Mouse (Mus musculus): ENCODE results near the gene Tmem107. TPM values are rescaled to one million over a fixed set of nuclear protein-coding genes. Genes with fewer than 3 reads are reported as not detected.

Tmem107 gene
- total RNA-seq, 1 experiment, result 38.8 TPM

DNA sequence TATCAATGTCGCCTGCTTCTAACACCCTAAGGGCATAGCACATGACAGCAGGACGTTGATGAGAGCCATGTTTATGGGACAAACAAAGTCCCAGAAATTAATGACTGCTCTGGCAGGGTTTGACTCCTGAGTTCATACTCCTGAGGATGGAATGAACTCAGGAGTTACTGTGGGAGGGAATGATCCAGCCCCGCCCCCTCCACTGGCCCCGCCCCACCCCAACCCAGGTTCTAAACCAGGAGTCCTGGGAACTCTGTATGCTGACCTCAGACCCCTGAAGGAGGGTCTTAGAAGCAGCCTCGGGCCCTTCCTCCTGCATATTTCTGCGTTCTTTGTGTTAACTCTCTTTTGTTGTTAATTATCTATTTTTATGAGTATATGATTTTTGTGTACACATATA, 15.0 kb downstream of the Tmem107 start:
- H3K9me3 ChIP-seq (ENCODE audit: control insufficient read depth, insufficient read depth, low read depth, low read length), result no peaks in the 10 kb centered on the region
- no peaks in the 10 kb centered on the region for H3K36me3 ChIP-seq (ENCODE audit: control insufficient read depth, insufficient read depth, low read length, poor library complexity, severe bottlenecking)
- in situ Hi-C loops (cut with MboI; ENCODE audit: low sequenced_read_pairs in 2 of 2, unreplicated experiment in 2 of 2), result no loop called here
- H3K9ac ChIP-seq (ENCODE audit: insufficient read depth, low read depth, low read length, poor library complexity, severe bottlenecking), result no peak overlapping the region
- H3K27ac ChIP-seq (ENCODE audit: insufficient read depth, low read depth, low read length, poor library complexity, severe bottlenecking), result no peak overlapping the region
- DNase-seq (ENCODE audit: low read depth, low spot score), result no peak
- no peak for TF ChIP-seq HCFC1 (IDR thresholded peaks at IDR 0.05; ENCODE audit: borderline replicate concordance, insufficient read depth, low read length)
- no peak for TF ChIP-seq CHD2 (IDR thresholded peaks at IDR 0.05; ENCODE audit: low read depth, low read length)
- no peak for TF ChIP-seq MAFK (IDR thresholded peaks at IDR 0.05; ENCODE audit: insufficient read depth, low read depth, low read length)
- TF ChIP-seq ZNF384 (IDR thresholded peaks at IDR 0.05; ENCODE audit: low read depth, low read length), result no peak
- no peak for TF ChIP-seq ZC3H11A (IDR thresholded peaks at IDR 0.05; ENCODE audit: borderline replicate concordance, low read depth, low read length)
- peaks cover 0 to 19% of the 10 kb centered on the region in 2 experiments; a peak in 1 of 4 replicates for H3K4me1 ChIP-seq (ENCODE audit: control insufficient read depth in 2 of 2, insufficient read depth in 2 of 2, low read length in 2 of 2, poor library complexity in 1 of 2)
- H3K4me3 ChIP-seq (ENCODE audit: insufficient read depth in 1 of 2, low read depth in 1 of 2, low read length in 2 of 2, poor library complexity in 1 of 2, severe bottlenecking in 1 of 2), result no peak overlapping the region

DNA sequence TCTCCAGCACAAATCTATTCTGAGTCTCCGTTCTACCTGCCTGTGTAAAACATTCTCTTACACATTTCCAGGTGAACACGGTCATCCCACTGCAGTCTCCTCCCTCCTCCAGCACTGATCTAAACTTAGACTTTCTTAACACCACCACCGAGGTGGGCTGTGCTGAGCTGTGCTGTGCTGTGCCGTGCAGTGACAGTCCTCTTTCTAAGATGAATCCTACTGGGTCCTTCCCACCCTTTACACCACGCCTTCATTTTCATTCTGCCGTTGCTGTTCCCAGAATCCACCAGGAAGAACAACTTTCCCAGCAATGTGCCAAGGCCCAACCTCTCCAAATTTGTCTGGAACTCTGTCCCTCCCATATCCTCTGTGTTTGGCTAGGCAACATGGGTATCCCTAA, 15.8 kb downstream of the Tmem107 start:
- TF ChIP-seq HCFC1 (IDR thresholded peaks at IDR 0.05; ENCODE audit: borderline replicate concordance, insufficient read depth, low read length) (no peak), MAFK (IDR thresholded peaks at IDR 0.05; ENCODE audit: insufficient read depth, low read depth, low read length) (no peak), CHD2 (IDR thresholded peaks at IDR 0.05; ENCODE audit: low read depth, low read length) (no peak), ZNF384 (IDR thresholded peaks at IDR 0.05; ENCODE audit: low read depth, low read length) (no peak), ZC3H11A (IDR thresholded peaks at IDR 0.05; ENCODE audit: borderline replicate concordance, low read depth, low read length) (no peak)
- in situ Hi-C loops (cut with MboI; ENCODE audit: low sequenced_read_pairs in 2 of 2, unreplicated experiment in 2 of 2), result no loop called here
- DNase-seq (ENCODE audit: low read depth, low spot score), result no peak
- peaks cover 0 to 20% of the 10 kb centered on the region in 2 experiments; a peak in 1 of 4 replicates for H3K4me1 ChIP-seq (ENCODE audit: control insufficient read depth in 2 of 2, insufficient read depth in 2 of 2, low read length in 2 of 2, poor library complexity in 1 of 2)
- H3K4me3 ChIP-seq (ENCODE audit: insufficient read depth in 1 of 2, low read depth in 1 of 2, low read length in 2 of 2, poor library complexity in 1 of 2, severe bottlenecking in 1 of 2), result no peak overlapping the region
- H3K9ac ChIP-seq (ENCODE audit: insufficient read depth, low read depth, low read length, poor library complexity, severe bottlenecking), result no peak overlapping the region
- H3K27ac ChIP-seq (ENCODE audit: insufficient read depth, low read depth, low read length, poor library complexity, severe bottlenecking), result no peak overlapping the region
- peaks cover 1% of the 10 kb centered on the region; the same call in 1 of the 2 replicates for H3K36me3 ChIP-seq (ENCODE audit: control insufficient read depth, insufficient read depth, low read length, poor library complexity, severe bottlenecking)
- H3K9me3 ChIP-seq (ENCODE audit: control insufficient read depth, insufficient read depth, low read depth, low read length), result no peaks in the 10 kb centered on the region

DNA sequence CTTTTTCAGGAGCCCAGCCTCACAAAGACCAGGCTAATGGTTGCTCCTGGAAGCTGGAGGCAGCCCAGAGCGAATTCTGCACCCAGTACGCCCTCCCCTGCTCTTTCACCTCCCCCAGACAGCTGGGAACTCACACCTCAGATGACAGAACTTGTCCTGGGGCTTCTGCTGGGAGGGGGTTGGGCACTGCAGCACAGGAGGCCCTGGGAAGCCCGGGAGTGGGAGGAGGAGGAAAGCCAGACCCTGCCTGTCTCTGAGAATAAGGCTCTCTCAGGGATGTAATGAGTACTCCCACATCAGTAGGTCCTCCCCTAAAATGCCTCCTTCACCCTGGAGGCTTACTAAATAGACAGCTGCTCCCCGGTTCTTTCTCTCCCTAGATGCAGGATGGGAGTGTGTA, 16.5 kb downstream of the Tmem107 start:
- in situ Hi-C loops (cut with MboI; ENCODE audit: low sequenced_read_pairs in 2 of 2, unreplicated experiment in 2 of 2), result no loop called here
- peaks cover 0 to 22% of the 10 kb centered on the region in 2 experiments; a peak in 1 of 4 replicates for H3K4me1 ChIP-seq (ENCODE audit: control insufficient read depth in 2 of 2, insufficient read depth in 2 of 2, low read length in 2 of 2, poor library complexity in 1 of 2)
- no peak overlapping the region for H3K27ac ChIP-seq (ENCODE audit: insufficient read depth, low read depth, low read length, poor library complexity, severe bottlenecking)
- H3K36me3 ChIP-seq (ENCODE audit: control insufficient read depth, insufficient read depth, low read length, poor library complexity, severe bottlenecking), result peaks cover 4% of the 10 kb centered on the region; the same call in 1 of the 2 replicates
- TF ChIP-seq MAFK (IDR thresholded peaks at IDR 0.05; ENCODE audit: insufficient read depth, low read depth, low read length) (no peak), CHD2 (IDR thresholded peaks at IDR 0.05; ENCODE audit: low read depth, low read length) (no peak), ZC3H11A (IDR thresholded peaks at IDR 0.05; ENCODE audit: borderline replicate concordance, low read depth, low read length) (no peak), ZNF384 (IDR thresholded peaks at IDR 0.05; ENCODE audit: low read depth, low read length) (no peak), HCFC1 (IDR thresholded peaks at IDR 0.05; ENCODE audit: borderline replicate concordance, insufficient read depth, low read length) (no peak)
- no peak overlapping the region for H3K4me3 ChIP-seq (ENCODE audit: insufficient read depth in 1 of 2, low read depth in 1 of 2, low read length in 2 of 2, poor library complexity in 1 of 2, severe bottlenecking in 1 of 2)
- H3K9me3 ChIP-seq (ENCODE audit: control insufficient read depth, insufficient read depth, low read depth, low read length), result no peaks in the 10 kb centered on the region
- H3K9ac ChIP-seq (ENCODE audit: insufficient read depth, low read depth, low read length, poor library complexity, severe bottlenecking), result no peak overlapping the region
- no peak for DNase-seq (ENCODE audit: low read depth, low spot score)

DNA sequence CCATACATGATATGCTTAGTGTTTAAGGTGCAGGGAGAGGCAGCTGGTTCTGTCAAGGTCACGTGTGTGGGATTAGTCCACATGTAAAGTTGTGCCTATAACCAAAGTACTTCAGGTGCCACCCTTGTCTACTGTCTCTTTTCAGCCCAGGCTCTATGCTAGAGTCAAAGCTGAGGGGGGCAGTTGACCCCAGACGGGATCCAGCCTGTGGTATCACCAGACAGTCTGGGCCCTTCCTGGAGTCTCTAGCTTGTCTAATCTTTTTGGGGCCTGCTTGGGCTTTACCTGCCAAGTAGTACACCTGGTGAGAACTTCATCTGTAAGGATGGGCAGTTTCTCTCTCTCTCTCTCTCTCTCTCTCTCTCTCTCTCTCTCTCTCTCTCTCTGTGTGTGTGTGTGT, 17.0 kb downstream of the Tmem107 start:
- no peak overlapping the region for H3K4me3 ChIP-seq (ENCODE audit: insufficient read depth in 1 of 2, low read depth in 1 of 2, low read length in 2 of 2, poor library complexity in 1 of 2, severe bottlenecking in 1 of 2)

More for the DNA sequence above, 17.0 kb downstream of the Tmem107 start:
- Histone ChIP-seq H3K9ac (ENCODE audit: insufficient read depth, low read depth, low read length, poor library complexity, severe bottlenecking) (peak overlapping the region; percentile 89; the same call in 1 of the 2 replicates), H3K36me3 (ENCODE audit: control insufficient read depth, insufficient read depth, low read length, poor library complexity, severe bottlenecking) (peaks cover 5% of the 10 kb centered on the region; the same call in 1 of the 2 replicates), H3K9me3 (ENCODE audit: control insufficient read depth, insufficient read depth, low read depth, low read length) (no peaks in the 10 kb centered on the region), H3K4me1 (ENCODE audit: control insufficient read depth in 2 of 2, insufficient read depth in 2 of 2, low read length in 2 of 2, poor library complexity in 1 of 2) (peaks cover 0 to 23% of the 10 kb centered on the region in 2 experiments; a peak in 1 of 4 replicates), H3K27ac (ENCODE audit: insufficient read depth, low read depth, low read length, poor library complexity, severe bottlenecking) (no peak overlapping the region)
- DNase-seq (ENCODE audit: low read depth, low spot score), result no peak
- in situ Hi-C loops (cut with MboI; ENCODE audit: low sequenced_read_pairs in 2 of 2, unreplicated experiment in 2 of 2), result no loop called here
- TF ChIP-seq ZC3H11A (IDR thresholded peaks at IDR 0.05; ENCODE audit: borderline replicate concordance, low read depth, low read length), result no peak
- TF ChIP-seq CHD2 (IDR thresholded peaks at IDR 0.05; ENCODE audit: low read depth, low read length), result no peak
- TF ChIP-seq HCFC1 (IDR thresholded peaks at IDR 0.05; ENCODE audit: borderline replicate concordance, insufficient read depth, low read length), result no peak
- TF ChIP-seq ZNF384 (IDR thresholded peaks at IDR 0.05; ENCODE audit: low read depth, low read length), result no peak
- no peak for TF ChIP-seq MAFK (IDR thresholded peaks at IDR 0.05; ENCODE audit: insufficient read depth, low read depth, low read length)
